Mouse (Mus musculus): ENCODE results near the gene Fut9.

DNA sequence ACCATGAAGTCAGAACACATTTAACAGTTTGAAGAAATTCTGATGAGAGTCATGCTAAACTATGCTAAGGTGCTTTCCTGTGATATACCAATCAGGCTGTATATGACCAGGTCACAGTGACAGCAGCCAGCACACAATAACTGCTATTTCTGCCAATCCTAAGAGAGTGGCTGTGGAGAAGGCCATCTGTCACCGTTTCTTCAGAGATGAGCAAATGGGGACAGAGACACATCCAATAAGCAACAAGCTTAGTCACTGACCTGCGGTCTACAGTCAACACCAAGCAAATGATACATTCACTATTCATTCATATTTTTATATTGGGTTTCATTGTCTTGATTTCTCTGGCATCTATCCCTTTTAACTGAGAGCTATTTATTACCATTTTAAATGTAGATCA is 176.9 kb downstream of the Fut9 start:
- no peak for TF ChIP-seq POLR2A (IDR thresholded peaks at IDR 0.05; ENCODE audit: control insufficient read depth, extremely low read depth, insufficient read depth, low read length, poor library complexity)
- no peak for TF ChIP-seq CTCF (IDR thresholded peaks at IDR 0.05; ENCODE audit: borderline replicate concordance, control insufficient read depth, extremely low read depth, insufficient read depth, low read length, poor library complexity)

Measured in thymus, adult 2 months (tissue).